Mouse (Mus musculus) heart, adult 2 months (tissue): ENCODE measurements at regions not wholly inside any gene's neighbourhood (a gene's known extent, or its start where the extent isn't known, plus 50 kb on each side); places are given as distances from the start of the nearest gene placed in this dataset.

Source experiments
- CTCF ChIP-seq: fragments of 200-600 bp; IDR thresholded peaks from 2 replicates; pipeline ENCODE4 v1.8.1; 2022; ENCODE audit warnings: antibody characterized with exemption, mild to moderate bottlenecking, moderate library complexity
- EP300 ChIP-seq: fragments of 200-500 bp; IDR thresholded peaks from 2 replicates; pipeline ENCODE4 v1.6.1; 2011; ENCODE audit warnings: low read depth, low read length, control low read depth; ENCODE audit not compliant: insufficient read depth
- POLR2A ChIP-seq: fragments of 200-500 bp; IDR thresholded peaks from 2 replicates; pipeline ENCODE4 v1.6.1; 2011; ENCODE audit warnings: mild to moderate bottlenecking, low read depth, low read length, control low read depth; ENCODE audit not compliant: insufficient read depth

GRCm38 (mm10) chr12:15607091-15607490 lies 209.6 kb downstream of the Trib2 start:
- TF ChIP-seq CTCF (no peak), POLR2A (no peak), EP300 (no peak)
